Mouse (Mus musculus): ENCODE measurements at regions not wholly inside any gene's neighbourhood (a gene's known extent, or its start where the extent isn't known, plus 50 kb on each side); places are given as distances from the start of the nearest gene placed in this dataset.

- intact Hi-C loops (cut with DNase I; ENCODE audit: low total_unique reads): no loop called here
- DNase-seq: no peak
Measured at GRCm38 (mm10) chr15:90021746-90022312, 180.2 kb upstream of the Syt10 start.

- DNase-seq: no peak
- intact Hi-C loops (cut with DNase I; ENCODE audit: low total_unique reads): no loop called here
Measured at GRCm38 (mm10) chr15:90023164-90023563, 181.5 kb upstream of the Syt10 start.

- intact Hi-C loops (cut with DNase I; ENCODE audit: low total_unique reads): no loop called here
- DNase-seq: no peak
Measured at GRCm38 (mm10) chr15:90034356-90034755, 189.8 kb upstream of the Alg10b start.

- intact Hi-C loops (cut with DNase I; ENCODE audit: low total_unique reads): no loop called here
- no peak for DNase-seq
Measured at GRCm38 (mm10) chr15:90045683-90046082, 178.4 kb upstream of the Alg10b start.

GRCm38 (mm10) chr15:90062021-90062420 is 162.1 kb upstream of the Alg10b start:
- intact Hi-C loops (cut with DNase I; ENCODE audit: low total_unique reads): no loop called here
- DNase-seq: no peak

- DNase-seq: no peak
- intact Hi-C loops (cut with DNase I; ENCODE audit: low total_unique reads): no loop called here
Measured at GRCm38 (mm10) chr15:90065768-90066167, 158.3 kb upstream of the Alg10b start.

GRCm38 (mm10) chr15:90072078-90072477 is 152.0 kb upstream of the Alg10b start:
- intact Hi-C loops (cut with DNase I; ENCODE audit: low total_unique reads): no loop called here
- DNase-seq: peak; percentile 38

- peak; percentile 35 for DNase-seq
- intact Hi-C loops (cut with DNase I; ENCODE audit: low total_unique reads): no loop called here
Measured at GRCm38 (mm10) chr15:90082175-90082951, 141.7 kb upstream of the Alg10b start.

GRCm38 (mm10) chr15:90109445-90109988 is 114.6 kb upstream of the Alg10b start:
- intact Hi-C loops (cut with DNase I; ENCODE audit: low total_unique reads): no loop called here
- no peak for DNase-seq

GRCm38 (mm10) chr15:90113611-90114010 is 110.5 kb upstream of the Alg10b start:
- DNase-seq: no peak
- intact Hi-C loops (cut with DNase I; ENCODE audit: low total_unique reads): no loop called here

GRCm38 (mm10) chr15:90119747-90120146 is 104.4 kb upstream of the Alg10b start:
- intact Hi-C loops (cut with DNase I; ENCODE audit: low total_unique reads): no loop called here
- DNase-seq: no peak

GRCm38 (mm10) chr15:90123999-90124398 is 100.1 kb upstream of the Alg10b start:
- DNase-seq: no peak
- intact Hi-C loops (cut with DNase I; ENCODE audit: low total_unique reads): no loop called here

- intact Hi-C loops (cut with DNase I; ENCODE audit: low total_unique reads): no loop called here
Measured at GRCm38 (mm10) chr15:90125146-90125545, 99.0 kb upstream of the Alg10b start.

GRCm38 (mm10) chr15:90131777-90132176 is 92.3 kb upstream of the Alg10b start:
- DNase-seq: peak; percentile 6
- intact Hi-C loops (cut with DNase I; ENCODE audit: low total_unique reads): no loop called here

More at GRCm38 (mm10) chr15:90125146-90125545, 99.0 kb upstream of the Alg10b start:
- no peak for DNase-seq

GRCm38 (mm10) chr15:90140966-90141365 is 83.1 kb upstream of the Alg10b start:
- intact Hi-C loops (cut with DNase I; ENCODE audit: low total_unique reads): no loop called here
- no peak for DNase-seq

- no peak for DNase-seq
- intact Hi-C loops (cut with DNase I; ENCODE audit: low total_unique reads): no loop called here
Measured at GRCm38 (mm10) chr15:90148663-90149062, 75.4 kb upstream of the Alg10b start.

- intact Hi-C loops (cut with DNase I; ENCODE audit: low total_unique reads): no loop called here
- DNase-seq: no peak
Measured at GRCm38 (mm10) chr15:90153821-90154560, 70.1 kb upstream of the Alg10b start.

All from gastrocnemius, postnatal 14 days (tissue).